Comparison of ENCODE assay signal across 11 mouse cellular contexts in genomic region chr6:7215880-7216279, GRCm38 (mm10).
A peak's percentile ranks its signal among the peaks of the same experiment; 100 is the strongest.
DNase-seq lines count a peak whose midpoint lies in the region; ATAC-seq and TF ChIP-seq lines count a peak whose summit lies in the region.
"Had no signal": no experiment of that assay in that cellular context is flagged by ENCODE, and none has a peak within 500 bp of the region (broad histone marks: within the 10 kb centered on the region; RNA-seq: fewer than 3 reads in every experiment).

No protein-coding gene starts in this region.

- H3K9ac ChIP-seq in kidney, postnatal 0 days (ENCODE audit: low read depth, low read length): no peak overlapping the region
- H3K9ac ChIP-seq in stomach, embryonic 14.5 days (replicated peaks; ENCODE audit: low read depth, low read length): no peak overlapping the region
- H3K9ac ChIP-seq: liver, postnatal 0 days had no signal

- ATAC-seq in kidney, postnatal 0 days (replicated peaks; ENCODE audit: low FRiP score, low read depth): no peak
- ATAC-seq in stomach, embryonic 14.5 days (ENCODE audit: insufficient number of reproducible peaks, insufficient read depth, low FRiP score, low read depth): peak; percentile 46; the same call in 1 of the 2 replicates
- ATAC-seq: liver, postnatal 0 days had no signal

- no peak overlapping the region for H3K4me2 ChIP-seq in kidney, postnatal 0 days (ENCODE audit: low read length)
- no peak overlapping the region for H3K4me2 ChIP-seq in stomach, embryonic 14.5 days (replicated peaks; ENCODE audit: low read depth, low read length)

- H3K27ac ChIP-seq in kidney, postnatal 0 days: no peak overlapping the region
- H3K27ac ChIP-seq in stomach, embryonic 14.5 days (ENCODE audit: low read length): no peak overlapping the region
- H3K27ac ChIP-seq in midbrain, embryonic 10.5 days (replicated peaks): no peak overlapping the region

- no peaks in the 10 kb centered on the region for H3K27me3 ChIP-seq in kidney, postnatal 0 days (ENCODE audit: insufficient read depth, low read length)
- H3K27me3 ChIP-seq in stomach, embryonic 14.5 days (ENCODE audit: control insufficient read depth, insufficient read depth, low read length): no peaks in the 10 kb centered on the region
- H3K27me3 ChIP-seq in midbrain, embryonic 10.5 days (ENCODE audit: low read depth, poor library complexity, severe bottlenecking): no peaks in the 10 kb centered on the region

- DNase-seq in kidney, postnatal 0 days (ENCODE audit: low spot score): peak; percentile 27
- DNase-seq in kidney, postnatal 25 days: no peak
- DNase-seq in ovary, postnatal 36 days (ENCODE audit: low spot score): peak; percentile 6
- no peak for DNase-seq in ovary, postnatal 14 days (ENCODE audit: low spot score)
- DNase-seq in gonadal fat pad, adult 2 months (ENCODE audit: low read depth): peak; percentile 5
- DNase-seq in spleen, adult 18-20 months: no peak
- DNase-seq in midbrain, embryonic 10.5 days (ENCODE audit: low spot score): no peak
- DNase-seq: adrenal gland, postnatal 36 days; liver, postnatal 0 days had no signal

- no peak for TF ChIP-seq CTCF in kidney, postnatal 0 days (IDR thresholded peaks at IDR 0.05; ENCODE audit: low read depth)

- H3K9me3 ChIP-seq in kidney, postnatal 0 days (replicated peaks; ENCODE audit: low read length): no peaks in the 10 kb centered on the region
- no peaks in the 10 kb centered on the region for H3K9me3 ChIP-seq in stomach, embryonic 14.5 days (ENCODE audit: control insufficient read depth, low read depth, low read length)
- H3K9me3 ChIP-seq in midbrain, embryonic 10.5 days (replicated peaks): no peaks in the 10 kb centered on the region

- no peaks in the 10 kb centered on the region for H3K4me1 ChIP-seq in kidney, postnatal 0 days (replicated peaks; ENCODE audit: insufficient read depth, low read length)
- H3K4me1 ChIP-seq in stomach, embryonic 14.5 days (ENCODE audit: control insufficient read depth, insufficient read depth, low read length): no peaks in the 10 kb centered on the region
- H3K4me1 ChIP-seq in midbrain, embryonic 10.5 days: no peaks in the 10 kb centered on the region

- WGBS in kidney, postnatal 0 days: 48% methylated on average over 4 of the region's 4 CpGs
- 39% methylated on average over 4 of the region's 4 CpGs for WGBS in stomach, embryonic 14.5 days
- 82% methylated on average over 4 of the region's 4 CpGs for WGBS in midbrain, embryonic 10.5 days

- H3K36me3 ChIP-seq in kidney, postnatal 0 days (ENCODE audit: insufficient read depth, low read length): no peaks in the 10 kb centered on the region
- no peaks in the 10 kb centered on the region for H3K36me3 ChIP-seq in stomach, embryonic 14.5 days (ENCODE audit: control insufficient read depth, insufficient read depth, low read length)
- H3K36me3 ChIP-seq in midbrain, embryonic 10.5 days: no peaks in the 10 kb centered on the region

- no peak overlapping the region for H3K4me3 ChIP-seq in kidney, postnatal 0 days (replicated peaks; ENCODE audit: low read depth, low read length)
- no peak overlapping the region for H3K4me3 ChIP-seq in stomach, embryonic 14.5 days (ENCODE audit: low read depth, low read length)
- H3K4me3 ChIP-seq in midbrain, embryonic 10.5 days: no peak overlapping the region
- H3K4me3 ChIP-seq: myocyte had no signal

Comparison
In these comparisons a context has a peak if more than half of its experiments do, and no peak if none do; other contexts are left out.
1. DNase-seq: peak in kidney, postnatal 0 days (single experiment), ovary, postnatal 36 days (single experiment) and gonadal fat pad, adult 2 months (single experiment); none in kidney, postnatal 25 days (0 of 2), ovary, postnatal 14 days (single experiment), spleen, adult 18-20 months (0 of 2) and midbrain, embryonic 10.5 days (single experiment).